Mouse (Mus musculus) MEL (cell line): ENCODE measurements around the gene Tyrobp. TPM values are rescaled to one million over a fixed set of nuclear protein-coding genes. Genes with fewer than 3 reads are reported as not detected.

Experiments used
- DNase-seq: peaks from one replicate; pipeline ENCODE4 v3.0.0; 2011; ENCODE audit warnings: low read depth, low spot score
- H3K27ac ChIP-seq: 2 replicates; pipeline ENCODE4 v1.5.1; 2012; ENCODE audit warnings: low read depth, mild to moderate bottlenecking, control low read depth, low read length, moderate library complexity; ENCODE audit not compliant: control insufficient read depth
- H3K27me3 ChIP-seq, 2 experiments: fragments of 150-350 bp in 1 of 2; sonication (generic) in 1 of 2; 2 replicates each; pipeline ENCODE4 v1.6.1; 2012; ENCODE audit warnings: low read length in 2 of 2, mild to moderate bottlenecking in 2 of 2, improper control_type of control experiment in 1 of 2, moderate library complexity in 1 of 2; ENCODE audit not compliant: insufficient read depth in 2 of 2, control insufficient read depth in 1 of 2
- H3K36me3 ChIP-seq, 2 experiments: 2 replicates each; pipeline ENCODE4 v1.6.1; 2012 to 2014; ENCODE audit warnings: low read length in 2 of 2, improper control_type of control experiment in 1 of 2, inconsistent platforms in 1 of 2, mild to moderate bottlenecking in 1 of 2; ENCODE audit not compliant: insufficient read depth in 2 of 2, control insufficient read depth in 1 of 2
- H3K4me1 ChIP-seq, 2 experiments: fragments of 150-350 bp in 1 of 2; sonication (generic) in 1 of 2; 2 replicates each; pipeline ENCODE4 v1.6.1; 2012; ENCODE audit warnings: low read length in 2 of 2, improper control_type of control experiment in 1 of 2, mild to moderate bottlenecking in 1 of 2; ENCODE audit not compliant: insufficient read depth in 2 of 2, control insufficient read depth in 1 of 2
- H3K4me3 ChIP-seq, 2 experiments: fragments of 150-350 bp in 1 of 2; sonication (generic) in 1 of 2; 2 replicates each; pipeline ENCODE4 v1.5.1; 2012; ENCODE audit warnings: low read depth in 2 of 2, low read length in 2 of 2, mild to moderate bottlenecking in 2 of 2, moderate library complexity in 2 of 2, control low read depth in 1 of 2, improper control_type of control experiment in 1 of 2; ENCODE audit not compliant: control insufficient read depth in 1 of 2, insufficient read depth in 1 of 2
- H3K79me2 ChIP-seq: 2 replicates; pipeline ENCODE4 v1.6.1; 2012; ENCODE audit warnings: mild to moderate bottlenecking, low read length, moderate library complexity; ENCODE audit not compliant: control insufficient read depth, poor library complexity, insufficient read depth
- H3K9ac ChIP-seq: 2 replicates; pipeline ENCODE4 v1.6.1; 2012; ENCODE audit warnings: low read depth, mild to moderate bottlenecking, control low read depth, low read length, moderate library complexity; ENCODE audit not compliant: control insufficient read depth, poor library complexity, severe bottlenecking
- H3K9me3 ChIP-seq: fragments of 150-350 bp; sonication (generic); replicated peaks from 2 replicates; pipeline ENCODE4 v1.6.1; 2012; ENCODE audit warnings: mild to moderate bottlenecking, low read length, improper control_type of control experiment, moderate library complexity; ENCODE audit not compliant: insufficient read depth
- CHD1 ChIP-seq: IDR thresholded peaks from 2 replicates; pipeline ENCODE4 v1.6.1; 2012; ENCODE audit warnings: low read depth, mild to moderate bottlenecking, inconsistent platforms, low read length, improper control_type of control experiment
- CHD2 ChIP-seq: IDR thresholded peaks from 2 replicates; pipeline ENCODE4 v1.6.1; 2011; ENCODE audit warnings: low read length, improper control_type of control experiment
- CTCF ChIP-seq, 3 experiments: IDR thresholded peaks in 2 of 3; conservative IDR thresholded peaks in 1 of 3; 2 replicates each; pipeline ENCODE4 v1.5.1; 2011 to 2012; ENCODE audit warnings: low read length in 3 of 3, low read depth in 2 of 3, mild to moderate bottlenecking in 2 of 3, improper control_type of control experiment in 1 of 3, inconsistent platforms in 1 of 3, mixed read lengths in 1 of 3, moderate library complexity in 1 of 3; ENCODE audit not compliant: control insufficient read depth in 1 of 3, insufficient read depth in 1 of 3, poor library complexity in 1 of 3, severe bottlenecking in 1 of 3
- E2F4 ChIP-seq: IDR thresholded peaks from 2 replicates; pipeline ENCODE4 v1.6.1; 2011; ENCODE audit warnings: low read depth, low read length, improper control_type of control experiment, borderline replicate concordance
- ELF1 ChIP-seq: IDR thresholded peaks from 2 replicates; pipeline ENCODE4 v1.6.1; 2014; ENCODE audit warnings: low read depth, mild to moderate bottlenecking, inconsistent platforms, low read length, improper control_type of control experiment, moderate library complexity
- EP300 ChIP-seq, 2 experiments: IDR thresholded peaks; 2 replicates each; pipeline ENCODE4 v1.6.1; 2011; ENCODE audit warnings: improper control_type of control experiment in 2 of 2, low read length in 2 of 2, low read depth in 1 of 2, mild to moderate bottlenecking in 1 of 2
- ETS1 ChIP-seq: IDR thresholded peaks from 2 replicates; pipeline ENCODE4 v1.6.1; 2012; ENCODE audit warnings: low read depth, mild to moderate bottlenecking, inconsistent platforms, low read length, improper control_type of control experiment, moderate library complexity
- GABPA ChIP-seq: IDR thresholded peaks from 2 replicates; pipeline ENCODE4 v1.6.1; 2012; ENCODE audit warnings: low read depth, mild to moderate bottlenecking, inconsistent platforms, low read length, improper control_type of control experiment, moderate library complexity
- GATA1 ChIP-seq: IDR thresholded peaks from 2 replicates; pipeline ENCODE4 v1.6.1; 2011; ENCODE audit warnings: low read depth, low read length, improper control_type of control experiment
- HCFC1 ChIP-seq: IDR thresholded peaks from 2 replicates; pipeline ENCODE4 v1.6.1; 2012; ENCODE audit warnings: low read depth, mild to moderate bottlenecking, inconsistent platforms, low read length, improper control_type of control experiment, moderate library complexity
- JUND ChIP-seq: IDR thresholded peaks from 2 replicates; pipeline ENCODE4 v1.6.1; 2011; ENCODE audit warnings: low read depth, mild to moderate bottlenecking, improper control_type of control experiment, low read length
- KAT2A ChIP-seq: conservative IDR thresholded peaks from 2 replicates; pipeline ENCODE4 v1.6.1; 2012; ENCODE audit warnings: low read depth, low read length, improper control_type of control experiment, inconsistent platforms
- MAFK ChIP-seq: IDR thresholded peaks from 2 replicates; pipeline ENCODE4 v1.6.1; 2011; ENCODE audit warnings: low read depth, mild to moderate bottlenecking, low read length, improper control_type of control experiment, borderline replicate concordance
- MAX ChIP-seq: IDR thresholded peaks from 2 replicates; pipeline ENCODE4 v1.6.1; 2011; ENCODE audit warnings: low read length, improper control_type of control experiment
- MAZ ChIP-seq: IDR thresholded peaks from 2 replicates; pipeline ENCODE4 v1.6.1; 2012; ENCODE audit warnings: low read depth, mild to moderate bottlenecking, inconsistent platforms, low read length, improper control_type of control experiment
- MEF2A ChIP-seq: IDR thresholded peaks from 2 replicates; pipeline ENCODE4 v1.6.1; 2014; ENCODE audit warnings: low read depth, mild to moderate bottlenecking, inconsistent platforms, low read length, improper control_type of control experiment; ENCODE audit not compliant: poor library complexity, insufficient replicate concordance, severe bottlenecking; ENCODE audit errors: extremely low read depth
- MXI1 ChIP-seq: IDR thresholded peaks from 2 replicates; pipeline ENCODE4 v1.6.1; 2011; ENCODE audit warnings: mild to moderate bottlenecking, low read depth, low read length, improper control_type of control experiment
- MYB ChIP-seq: IDR thresholded peaks from 2 replicates; pipeline ENCODE4 v1.6.1; 2011; ENCODE audit warnings: mild to moderate bottlenecking, low read depth, low read length, improper control_type of control experiment
- MYC ChIP-seq: IDR thresholded peaks from 2 replicates; pipeline ENCODE4 v1.6.1; 2011; ENCODE audit warnings: low read depth, mild to moderate bottlenecking, low read length, improper control_type of control experiment, moderate library complexity
- NELFE ChIP-seq: IDR thresholded peaks from 2 replicates; pipeline ENCODE4 v1.6.1; 2011; ENCODE audit warnings: low read depth, low read length, improper control_type of control experiment
- NRF1 ChIP-seq: IDR thresholded peaks from 2 replicates; pipeline ENCODE4 v1.6.1; 2014; ENCODE audit warnings: low read depth, mild to moderate bottlenecking, inconsistent platforms, low read length, improper control_type of control experiment, moderate library complexity; ENCODE audit not compliant: poor library complexity, insufficient read depth, severe bottlenecking
- POLR2A ChIP-seq, 2 experiments: IDR thresholded peaks; 2 replicates each; pipeline ENCODE4 v1.6.1; 2011 to 2012; ENCODE audit warnings: low read length in 2 of 2, mild to moderate bottlenecking in 2 of 2, control low read depth in 1 of 2, improper control_type of control experiment in 1 of 2, low read depth in 1 of 2, moderate library complexity in 1 of 2; ENCODE audit not compliant: control insufficient read depth in 1 of 2, insufficient read depth in 1 of 2, poor library complexity in 1 of 2
- POLR2AphosphoS2 ChIP-seq: IDR thresholded peaks from 2 replicates; pipeline ENCODE4 v1.6.1; 2011; ENCODE audit warnings: low read length, improper control_type of control experiment
- POLR2AphosphoS5 ChIP-seq: IDR thresholded peaks from 2 replicates; pipeline ENCODE4 v1.6.1; 2012; ENCODE audit warnings: low read depth, borderline replicate concordance, mild to moderate bottlenecking, inconsistent platforms, low read length, moderate library complexity, mixed read lengths
- RAD21 ChIP-seq: IDR thresholded peaks from 2 replicates; pipeline ENCODE4 v1.6.1; 2011; ENCODE audit warnings: mild to moderate bottlenecking, low read depth, low read length, improper control_type of control experiment
- RCOR1 ChIP-seq: IDR thresholded peaks from 2 replicates; pipeline ENCODE4 v1.6.1; 2012; ENCODE audit warnings: low read depth, mild to moderate bottlenecking, inconsistent platforms, low read length, improper control_type of control experiment
- SIN3A ChIP-seq: IDR thresholded peaks from 2 replicates; pipeline ENCODE4 v1.6.1; 2012; ENCODE audit warnings: low read length, improper control_type of control experiment, inconsistent platforms
- SMC3 ChIP-seq: IDR thresholded peaks from 2 replicates; pipeline ENCODE4 v1.6.1; 2011; ENCODE audit warnings: low read depth, low read length, improper control_type of control experiment
- TAL1 ChIP-seq: IDR thresholded peaks from 2 replicates; pipeline ENCODE4 v1.6.1; 2012; ENCODE audit warnings: mild to moderate bottlenecking, inconsistent platforms, low read length, moderate library complexity, mixed read lengths
- TBP ChIP-seq: IDR thresholded peaks from 2 replicates; pipeline ENCODE4 v1.8.0; 2011; ENCODE audit warnings: low read depth, low read length, improper control_type of control experiment
- TCF12 ChIP-seq: IDR thresholded peaks from 2 replicates; pipeline ENCODE4 v1.6.1; 2014; ENCODE audit warnings: low read depth, mild to moderate bottlenecking, inconsistent platforms, low read length, improper control_type of control experiment, moderate library complexity
- UBTF ChIP-seq: IDR thresholded peaks from 2 replicates; pipeline ENCODE4 v1.6.1; 2012; ENCODE audit warnings: low read depth, mild to moderate bottlenecking, inconsistent platforms, low read length, improper control_type of control experiment, moderate library complexity, borderline replicate concordance; ENCODE audit not compliant: insufficient read depth
- USF1 ChIP-seq: IDR thresholded peaks from 2 replicates; pipeline ENCODE4 v1.6.1; 2014; ENCODE audit warnings: low read depth, mild to moderate bottlenecking, inconsistent platforms, low read length, improper control_type of control experiment, moderate library complexity
- USF2 ChIP-seq, 2 experiments: IDR thresholded peaks; 2 replicates each; pipeline ENCODE4 v1.6.1; 2011 to 2012; ENCODE audit warnings: improper control_type of control experiment in 2 of 2, low read length in 2 of 2, borderline replicate concordance in 1 of 2, inconsistent platforms in 1 of 2, low read depth in 1 of 2, mild to moderate bottlenecking in 1 of 2; ENCODE audit not compliant: insufficient read depth in 1 of 2
- ZC3H11A ChIP-seq: IDR thresholded peaks from 2 replicates; pipeline ENCODE4 v1.6.1; 2012; ENCODE audit warnings: low read depth, mild to moderate bottlenecking, inconsistent platforms, low read length, improper control_type of control experiment
- ZMIZ1 ChIP-seq: IDR thresholded peaks from 2 replicates; pipeline ENCODE4 v1.6.1; 2012; ENCODE audit warnings: low read depth, mild to moderate bottlenecking, inconsistent platforms, low read length, improper control_type of control experiment, moderate library complexity
- ZNF384 ChIP-seq: IDR thresholded peaks from 2 replicates; pipeline ENCODE4 v1.6.1; 2012; ENCODE audit warnings: low read depth, mild to moderate bottlenecking, inconsistent platforms, low read length, improper control_type of control experiment
- polyA plus RNA-seq, 2 experiments: library from polyadenylated mRNA; stranded (reverse) in 1 of 2; unstranded in 1 of 2; fragments of >175 nt in 1 of 2; fragments of >200 nt in 1 of 2; gene quantifications; 2 replicates each; pipeline versions ENCODE4 v1.2.1 to v1.2.4; 2012; ENCODE audit warnings: low replicate concordance in 2 of 2, low read depth in 1 of 2; ENCODE audit not compliant: insufficient read length in 2 of 2, insufficient read depth in 1 of 2, missing spikeins in 1 of 2
- total RNA-seq: library from RNA; depleted of rRNA; stranded (reverse); fragments of 300-350 nt; gene quantifications from 2 replicates; pipeline ENCODE4 v1.2.3, GENCODE M21; 2012

The Tyrobp gene
- total and polyA plus RNA-seq, 3 experiments, result 2.8 to 13.6 TPM; not detected in 1

DNA sequence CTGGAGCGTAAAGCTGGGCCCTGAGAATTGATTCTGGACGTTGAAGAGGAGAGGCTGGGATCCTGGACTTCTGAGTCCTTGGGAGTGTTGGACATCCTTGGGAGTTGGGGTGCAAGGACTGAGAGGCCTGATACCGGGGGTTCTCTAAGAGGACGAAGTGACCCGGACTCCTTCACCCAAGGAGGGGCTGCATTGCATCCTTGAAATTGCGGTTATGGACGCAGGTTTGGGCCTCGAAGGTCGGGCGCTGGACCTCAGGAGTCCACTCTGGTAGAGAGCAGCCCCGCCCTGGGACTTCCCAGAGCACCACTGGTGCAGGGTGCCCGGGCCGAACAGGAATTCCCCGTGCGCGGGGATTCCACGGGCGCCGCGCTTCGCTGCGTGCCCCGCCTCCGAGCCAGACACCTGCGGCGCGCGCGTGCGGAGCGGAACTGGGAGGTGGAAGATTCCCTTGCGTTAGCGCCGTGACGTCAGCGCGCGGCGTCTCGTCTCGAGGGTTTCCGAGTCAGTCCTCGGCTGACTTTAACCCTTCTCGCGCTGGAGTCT is 8.4 kb downstream of the Tyrobp start:
- no peaks in the 10 kb centered on the region for H3K27me3 ChIP-seq
- DNase-seq, result peak; percentile 94
- no peaks in the 10 kb centered on the region for H3K9me3 ChIP-seq
- H3K4me3 ChIP-seq, result peak overlapping the region; percentile 75 to 77
- peaks cover 0 to 28% of the 10 kb centered on the region in 2 experiments; a peak in 3 of 4 replicates for H3K4me1 ChIP-seq
- H3K27ac ChIP-seq, result peak overlapping the region; percentile 66
- peaks cover 21% of the 10 kb centered on the region for H3K79me2 ChIP-seq
- peaks cover 5 to 19% of the 10 kb centered on the region in 2 experiments for H3K36me3 ChIP-seq
- peak overlapping the region; percentile 83 for H3K9ac ChIP-seq
- TF ChIP-seq GATA1 (no peak), MAX (peak; percentile 58), RCOR1 (no peak), ZC3H11A (no peak), POLR2AphosphoS2 (0 out of 2 replicates have a peak, but pooled peaks have one; percentile 4), CTCF (IDR thresholded peaks at IDR 0.05 in 2 of 3, conservative IDR thresholded peaks at IDR 0.05 in 1 of 3; ENCODE audit: control insufficient read depth in 1 of 3, insufficient read depth in 1 of 3, low read depth in 2 of 3, low read length in 3 of 3, poor library complexity in 1 of 3, severe bottlenecking in 1 of 3) (no peak), SIN3A (no peak; the same call in none of the 2 replicates), CHD2 (no peak), NRF1 (peak; percentile 60), E2F4 (no peak), POLR2A (IDR thresholded peaks at IDR 0.05; ENCODE audit: control insufficient read depth in 1 of 2, insufficient read depth in 1 of 2, low read depth in 1 of 2, low read length in 2 of 2, poor library complexity in 1 of 2) (no peak; a peak in 2 of 4 replicates), USF1 (no peak), HCFC1 (peak; percentile 78), ELF1 (peak; percentile 72), ZNF384 (no peak), RAD21 (no peak), MAFK (no peak), TBP (no peak), ETS1 (peak; percentile 13; the same call in 1 of the 2 replicates), EP300 (IDR thresholded peaks at IDR 0.05; ENCODE audit: low read depth in 1 of 2, low read length in 2 of 2) (no peak), MAZ (peak; percentile 42; the same call in 1 of the 2 replicates), MYB (no peak), MEF2A (no peak), TCF12 (peak; percentile 22; the same call in 1 of the 2 replicates), GABPA (no peak), MYC (no peak), CHD1 (0 out of 2 replicates have a peak, but pooled peaks have one; percentile 51), POLR2AphosphoS5 (no peak), TAL1 (no peak), ZMIZ1 (peak; percentile 1; the same call in 1 of the 2 replicates), JUND (no peak), USF2 (IDR thresholded peaks at IDR 0.05; ENCODE audit: borderline replicate concordance in 1 of 2, insufficient read depth in 1 of 2, low read depth in 1 of 2, low read length in 2 of 2) (no peak), NELFE (no peak; the same call in 1 of the 2 replicates), MXI1 (no peak; the same call in 1 of the 2 replicates), UBTF (no peak), SMC3 (no peak), KAT2A (0 out of 2 replicates have a peak, but pooled peaks have one; percentile 35)
